ENCODE assay signal across 8 mouse cellular contexts in genomic region chr7:29170066-29170754, GRCm38 (mm10). TPM values are rescaled to one million over a fixed set of nuclear protein-coding genes. Genes with fewer than 3 reads are reported as not detected.
A peak's percentile ranks its signal among the peaks of the same experiment; 100 is the strongest.
DNase-seq lines count a peak whose midpoint lies in the region; ATAC-seq and TF ChIP-seq lines count a peak whose summit lies in the region.

Ggn (plus strand) TSS chr7:29170210.
Spred3 (minus strand) TSS chr7:29170411.

- H3K36me3 ChIP-seq in G1E (replicated peaks) = peaks cover 39% of the 10 kb centered on the region
- H3K36me3 ChIP-seq in heart, embryonic 12.5 days = peaks cover 21% of the 10 kb centered on the region
- H3K36me3 ChIP-seq in kidney, embryonic 15.5 days = peaks cover 30% of the 10 kb centered on the region
- H3K36me3 ChIP-seq in lung, embryonic 16.5 days (ENCODE audit: control insufficient read depth, insufficient read depth, low read length) = peaks cover 17% of the 10 kb centered on the region

- ATAC-seq in G1E (ENCODE audit: extremely low read depth, insufficient number of reproducible peaks, low FRiP score, poor library complexity, severe bottlenecking) = peak; percentile 42; the same call in 1 of the 2 replicates
- peak; percentile 68 for ATAC-seq in erythroblast, adult 5-6 weeks (replicated peaks; ENCODE audit: low FRiP score, poor library complexity, severe bottlenecking)
- peak; percentile 71 for ATAC-seq in heart, embryonic 12.5 days (ENCODE audit: insufficient number of reproducible peaks, low FRiP score)
- ATAC-seq in kidney, embryonic 15.5 days (replicated peaks; ENCODE audit: low FRiP score) = peak; percentile 74
- ATAC-seq in lung, embryonic 16.5 days (ENCODE audit: low read depth) = peak; percentile 73
- ATAC-seq in neutrophil, adult 5-6 weeks (ENCODE audit: extremely low read depth, insufficient number of reproducible peaks, low FRiP score, poor library complexity, severe bottlenecking) = peak; percentile 21; the same call in 1 of the 2 replicates

- peaks cover 25% of the 10 kb centered on the region for H3K9me3 ChIP-seq in G1E (replicated peaks)
- no peaks in the 10 kb centered on the region for H3K9me3 ChIP-seq in heart, embryonic 12.5 days (replicated peaks)
- no peaks in the 10 kb centered on the region for H3K9me3 ChIP-seq in kidney, embryonic 15.5 days (replicated peaks)
- no peaks in the 10 kb centered on the region for H3K9me3 ChIP-seq in lung, embryonic 16.5 days (ENCODE audit: control insufficient read depth, low read length)

- peak within 1 kb of the TSS; percentile 67 for H3K27ac ChIP-seq in heart, embryonic 12.5 days (ENCODE audit: poor library complexity, severe bottlenecking)
- H3K27ac ChIP-seq in kidney, embryonic 15.5 days = peak within 1 kb of the TSS; percentile 93
- H3K27ac ChIP-seq in lung, embryonic 16.5 days (ENCODE audit: low read length) = peak within 1 kb of the TSS; percentile 86

- peak within 1 kb of the TSS; percentile 71 for H3K4me3 ChIP-seq in G1E (ENCODE audit: low read depth, low read length)
- H3K4me3 ChIP-seq in heart, embryonic 12.5 days = peak within 1 kb of the TSS; percentile 67
- peak within 1 kb of the TSS; percentile 76 for H3K4me3 ChIP-seq in kidney, embryonic 15.5 days (replicated peaks)
- peak within 1 kb of the TSS; percentile 52 for H3K4me3 ChIP-seq in lung, embryonic 16.5 days (ENCODE audit: low read length)

- H3K27me3 ChIP-seq in G1E (ENCODE audit: insufficient read depth, low read length) = peaks cover 43% of the 10 kb centered on the region
- H3K27me3 ChIP-seq in heart, embryonic 12.5 days (replicated peaks) = peaks cover 56% of the 10 kb centered on the region
- H3K27me3 ChIP-seq in kidney, embryonic 15.5 days = peaks cover 43% of the 10 kb centered on the region
- H3K27me3 ChIP-seq in lung, embryonic 16.5 days (ENCODE audit: control insufficient read depth, insufficient read depth, low read depth, low read length) = peaks cover 43% of the 10 kb centered on the region

- peak within 1 kb of the TSS; percentile 89 for H3K4me2 ChIP-seq in heart, embryonic 12.5 days
- H3K4me2 ChIP-seq in kidney, embryonic 15.5 days = peak within 1 kb of the TSS; percentile 92
- H3K4me2 ChIP-seq in lung, embryonic 16.5 days (ENCODE audit: low read depth, low read length) = peak within 1 kb of the TSS; percentile 84

- WGBS in heart, embryonic 12.5 days = 0% methylated on average over 30 of the region's 30 CpGs
- WGBS in kidney, embryonic 15.5 days = under 1% methylated on average over 30 of the region's 30 CpGs
- under 1% methylated on average over 30 of the region's 30 CpGs for WGBS in lung, embryonic 16.5 days

- TF ChIP-seq CTCF in G1E (IDR thresholded peaks at IDR 0.05; ENCODE audit: low read depth, low read length) = no peak

- no peak for DNase-seq in G1E (ENCODE audit: low spot score)
- DNase-seq in adrenal gland, postnatal 4 days (ENCODE audit: low spot score in 2 of 2) = peak; percentile 34 to 61
- peak; percentile 70 to 82 for DNase-seq in urinary bladder, postnatal 4 days (ENCODE audit: low spot score in 2 of 2)

- H3K4me1 ChIP-seq in G1E (ENCODE audit: insufficient read depth, low read depth, low read length) = peaks cover 34% of the 10 kb centered on the region
- H3K4me1 ChIP-seq in heart, embryonic 12.5 days (replicated peaks) = peaks cover 38% of the 10 kb centered on the region
- peaks cover 51% of the 10 kb centered on the region for H3K4me1 ChIP-seq in kidney, embryonic 15.5 days
- H3K4me1 ChIP-seq in lung, embryonic 16.5 days (replicated peaks; ENCODE audit: control insufficient read depth, insufficient read depth, low read length) = peaks cover 25% of the 10 kb centered on the region

- H3K9ac ChIP-seq in heart, embryonic 12.5 days = peak within 1 kb of the TSS; percentile 70
- peak within 1 kb of the TSS; percentile 60 for H3K9ac ChIP-seq in kidney, embryonic 15.5 days
- peak within 1 kb of the TSS; percentile 66 for H3K9ac ChIP-seq in lung, embryonic 16.5 days (ENCODE audit: low read length)

RNA-seq across cellular contexts. Expression of gene Ggn, which starts in this region (rescaled TPM):
- total RNA-seq in G1E (2014; fragmentation: Nextera tagmentation) (not detected in 2 replicates), G1E (2017) (0.22 TPM in 1 of 2 replicates, not detected in the other)
- polyA plus RNA-seq in G1E (2012) = 0.21 and 0.36 TPM in 2 replicates
- total RNA-seq in adrenal gland, postnatal 4 days (2021) = 1 to 10 TPM; 1.8 to 2.5 TPM
- not detected in 2 replicates for total RNA-seq in erythroblast, adult 5-6 weeks (2015; ENCODE audit: low replicate concordance)
- not detected in 2 replicates for total RNA-seq in erythroblast, adult 5-6 weeks (2017; ENCODE audit: low replicate concordance)
- 0.21 and 0.41 TPM in 2 replicates for polyA plus RNA-seq in heart, embryonic 12.5 days (2016; fragmentation: Nextera tagmentation; extraction: Ambion mirVana)
- 0.72 and 1.00 TPM in 2 replicates for polyA plus RNA-seq in kidney, embryonic 15.5 days (2015; fragmentation: Nextera tagmentation; extraction: Ambion mirVana)
- polyA plus RNA-seq in lung, embryonic 16.5 days (2015; fragmentation: Nextera tagmentation; extraction: Ambion mirVana) = 0.67 and 1.5 TPM in 2 replicates
- total RNA-seq in neutrophil, adult 5-6 weeks (2017) = 0.47 TPM in 1 of 2 replicates, not detected in the other

RNA-seq across cellular contexts. Expression of gene Spred3, which starts in this region (rescaled TPM):
- total RNA-seq in G1E (2014; fragmentation: Nextera tagmentation) (1.3 and 1.5 TPM in 2 replicates), G1E (2017) (0.41 and 0.44 TPM in 2 replicates)
- polyA plus RNA-seq in G1E (2012) = 0.21 and 0.23 TPM in 2 replicates
- total RNA-seq in adrenal gland, postnatal 4 days (2021) = 10 to 100 TPM; 14.5 to 15.8 TPM
- 0.77 and 0.84 TPM in 2 replicates for total RNA-seq in erythroblast, adult 5-6 weeks (2015; ENCODE audit: low replicate concordance)
- 0.84 and 0.85 TPM in 2 replicates for total RNA-seq in erythroblast, adult 5-6 weeks (2017; ENCODE audit: low replicate concordance)
- polyA plus RNA-seq in heart, embryonic 12.5 days (2016; fragmentation: Nextera tagmentation; extraction: Ambion mirVana) = 1.6 and 2.1 TPM in 2 replicates
- polyA plus RNA-seq in kidney, embryonic 15.5 days (2015; fragmentation: Nextera tagmentation; extraction: Ambion mirVana) = 3.4 and 4.0 TPM in 2 replicates
- 1.2 and 2.0 TPM in 2 replicates for polyA plus RNA-seq in lung, embryonic 16.5 days (2015; fragmentation: Nextera tagmentation; extraction: Ambion mirVana)
- total RNA-seq in neutrophil, adult 5-6 weeks (2017) = 0.58 and 0.98 TPM in 2 replicates

Comparison
In these comparisons a context has a peak if more than half of its experiments do, and no peak if none do; other contexts are left out.
1. Peak in ATAC-seq in erythroblast, adult 5-6 weeks; RNA of the genes that start here not detected or under 1 TPM.
2. Peak in ATAC-seq in neutrophil, adult 5-6 weeks; RNA of the genes that start here not detected or under 1 TPM.
3. ATAC-seq: peak in every context shown above with its lines; median percentile 74 in kidney, embryonic 15.5 days; 73 in lung, embryonic 16.5 days; 71 in heart, embryonic 12.5 days; 68 in erythroblast, adult 5-6 weeks; 42 in G1E; 21 in neutrophil, adult 5-6 weeks.